Mouse (Mus musculus) lung, postnatal 4 days (tissue): ENCODE data around the gene Sfxn5.

Experiments
- DNase-seq, 2 experiments: peaks; one replicate each; pipeline ENCODE4 v3.0.0; 2021

Sfxn5 gene

DNA sequence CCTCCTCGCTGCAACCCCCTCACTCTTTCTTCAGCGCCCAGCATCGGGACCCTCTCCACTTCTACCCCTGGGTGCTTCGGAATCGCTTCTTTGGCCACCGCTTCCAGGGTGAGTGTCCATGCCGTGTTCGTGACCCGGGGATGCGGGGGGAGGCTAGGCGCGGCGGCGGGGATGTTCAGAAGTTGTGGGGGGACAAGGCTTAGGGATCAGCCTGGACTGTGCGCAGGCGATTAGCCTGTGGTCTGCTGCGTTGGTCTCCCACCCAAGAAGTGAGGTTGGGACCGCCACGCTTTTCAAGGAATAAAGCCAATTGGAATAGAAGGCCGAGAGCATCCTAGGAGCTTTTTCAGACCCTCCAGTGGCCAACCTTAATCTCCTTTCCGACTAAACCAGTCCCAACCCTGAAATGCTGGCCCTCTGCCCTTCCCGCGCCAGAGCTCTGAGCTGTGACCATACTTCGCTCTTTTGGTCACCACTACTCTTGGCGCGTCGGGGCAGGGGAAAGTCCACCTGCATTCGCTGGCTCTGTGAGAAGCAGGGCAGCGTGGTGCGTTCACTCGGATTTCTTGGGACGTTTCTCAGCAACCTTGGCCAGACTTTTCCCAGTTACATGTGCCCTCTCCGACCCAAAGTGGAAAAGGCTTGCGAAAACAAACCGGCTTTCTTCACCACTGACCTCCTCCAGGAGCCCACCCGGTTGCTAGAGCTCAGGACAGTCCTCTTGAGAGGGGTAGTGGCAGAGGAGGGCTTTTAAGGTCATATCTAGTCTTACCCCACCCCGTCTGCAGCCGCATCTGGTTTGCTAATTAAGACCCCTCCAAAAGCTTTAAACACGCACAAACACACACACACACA, 144.7 kb downstream of the Sfxn5 start:
- DNase-seq: no peak

DNA sequence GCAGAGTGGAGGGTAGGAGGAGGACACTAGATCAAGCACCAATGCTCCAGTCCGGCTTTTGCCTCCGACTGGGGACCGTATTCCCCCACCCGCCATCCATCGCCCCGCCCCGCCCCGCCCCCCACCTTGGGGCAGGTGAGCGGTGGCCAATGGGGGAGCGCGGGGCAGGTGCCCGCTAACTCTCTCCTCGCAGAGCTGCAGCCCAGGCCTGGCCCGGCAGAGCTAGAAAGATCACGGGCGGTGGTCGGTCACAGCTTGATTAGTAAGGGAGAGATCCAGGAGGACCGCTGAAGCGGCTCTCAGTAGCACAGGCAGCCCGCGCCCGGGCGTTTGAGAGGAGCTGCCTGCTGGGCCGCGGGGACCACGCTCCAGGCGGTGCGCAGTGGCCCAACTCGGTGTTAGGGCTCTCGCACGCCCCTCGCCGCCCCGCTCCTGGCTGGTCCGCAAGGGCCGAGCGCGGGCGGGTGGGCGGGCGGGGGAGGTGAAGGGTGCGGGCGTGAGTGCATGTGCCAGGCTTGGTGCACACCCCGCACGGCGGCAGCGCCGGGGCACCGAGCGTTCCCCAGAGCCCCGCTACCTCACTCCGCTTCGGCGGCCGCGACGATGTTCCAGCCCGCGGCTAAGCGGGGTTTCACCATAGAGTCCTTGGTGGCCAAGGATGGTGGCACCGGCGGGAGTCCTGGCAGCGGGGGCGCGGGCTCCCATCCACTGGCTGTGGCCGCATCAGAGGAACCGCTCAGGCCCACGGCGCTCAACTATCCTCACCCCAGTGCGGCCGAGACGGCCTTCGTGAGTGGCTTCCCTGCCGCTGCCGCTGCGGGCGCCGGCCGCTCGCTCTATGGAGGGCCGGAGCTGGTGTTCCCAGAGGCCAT, 145.6 kb downstream of the Sfxn5 start, which contains the start of gene Emx1:
Gene Emx1 (plus strand): TSS at position 99 of the 872 bp plus-strand sequence.
- peak; percentile 27 to 54 for DNase-seq

DNA sequence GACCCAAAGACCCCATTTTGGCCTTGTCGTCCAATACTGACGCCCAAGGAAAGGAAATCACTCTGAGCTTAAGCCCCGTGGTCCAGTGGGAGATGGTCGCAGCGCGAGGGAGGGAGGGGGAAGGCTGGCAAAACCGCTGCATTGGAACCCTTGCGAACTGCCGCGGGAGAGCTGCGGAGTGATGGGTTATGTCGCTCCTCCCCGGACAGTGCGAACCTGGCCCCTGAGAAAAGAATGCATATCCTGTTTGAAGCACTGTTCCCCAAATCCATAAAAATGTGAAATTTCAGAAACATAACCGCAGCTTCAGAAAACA, 146.5 kb downstream of the Sfxn5 start:
- DNase-seq: no peak

GRCm38 (mm10) chr6:85186033-85186743, 147.0 kb downstream of the Sfxn5 start:
- no peak for DNase-seq

- DNase-seq: no peak
Observed at GRCm38 (mm10) chr6:85183951-85184350, 149.3 kb downstream of the Sfxn5 start.

DNA sequence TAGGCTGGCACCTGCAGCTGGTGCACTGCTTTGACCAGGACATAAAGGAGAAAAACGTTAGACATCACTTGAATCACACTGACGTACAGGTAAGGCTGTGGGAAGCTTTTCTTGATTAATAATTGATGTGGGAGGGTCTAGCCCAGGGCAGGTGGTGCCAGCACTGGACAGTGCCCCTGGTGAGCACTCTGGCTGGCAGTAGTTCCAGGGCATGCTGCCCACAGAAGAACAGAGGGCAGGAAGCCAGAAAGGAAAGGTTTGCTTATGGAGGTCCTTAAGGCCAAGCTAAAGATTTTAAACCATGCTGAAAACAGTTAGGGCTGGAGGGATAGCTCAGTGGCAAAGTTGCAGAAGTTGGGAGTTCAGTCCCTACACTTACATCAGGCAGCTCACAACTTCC, 153.2 kb downstream of the Sfxn5 start:
- DNase-seq: no peak

DNA sequence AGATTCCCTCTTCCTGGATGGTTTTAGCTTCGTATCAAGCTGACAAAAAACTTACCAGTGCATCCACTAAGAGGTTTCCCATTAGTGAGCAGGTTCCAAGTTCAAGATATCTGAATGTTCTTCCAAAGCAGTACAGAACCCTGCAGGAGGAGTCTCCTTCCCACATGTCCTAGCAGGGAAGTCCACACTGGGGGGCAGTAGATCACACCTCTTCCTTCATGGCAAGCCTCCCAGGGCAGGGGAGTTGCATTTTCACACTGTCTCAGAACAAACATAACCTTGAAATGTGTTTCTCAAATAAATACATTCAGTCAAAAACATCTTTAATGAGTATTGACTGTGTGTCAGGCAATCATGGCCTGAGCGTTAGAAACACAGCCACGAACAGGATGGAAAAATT, 153.7 kb downstream of the Sfxn5 start:
- DNase-seq: no peak

- no peak for DNase-seq
Observed at GRCm38 (mm10) chr6:85165440-85165921, 167.7 kb downstream of the Sfxn5 start.
